Mouse (Mus musculus) erythroblast, adult 5-6 weeks (primary cell): ENCODE results near the gene Kpna2. TPM values are rescaled to one million over a fixed set of nuclear protein-coding genes. Genes with fewer than 3 reads are reported as not detected.
"Not testable (repeated sequence)": the region's sequence is repeated elsewhere in the genome, so short reads cannot be mapped to it uniquely, and the experiment has no call there.

ENCODE experiments used
- ATAC-seq: replicated peaks from 2 replicates; pipeline ENCODE4 v1.8.0; 2016; ENCODE audit warnings: moderate number of reproducible peaks, mild to moderate bottlenecking, moderate TSS enrichment, inconsistent platforms; ENCODE audit not compliant: poor library complexity, low FRiP score, severe bottlenecking
- total RNA-seq, 2 experiments: library from RNA; stranded (forward) in 1 of 2; stranded (reverse) in 1 of 2; fragments of 150-400 nt in 1 of 2; fragments of 200-764, 138-1000 nt in 1 of 2; gene quantifications; 2 replicates each; pipeline versions ENCODE4 v1.2.3 to v1.2.4; 2015 to 2017; ENCODE audit warnings: low replicate concordance in 2 of 2

Kpna2 gene
- total RNA-seq, 2 experiments from 2014 or later: 88.5 to 127 TPM

GRCm38 (mm10) chr11:106994246-106995085 lies 4.9 kb downstream of the Kpna2 start:
- ATAC-seq: peak; percentile 36; the same call in 1 of the 2 replicates

DNA sequence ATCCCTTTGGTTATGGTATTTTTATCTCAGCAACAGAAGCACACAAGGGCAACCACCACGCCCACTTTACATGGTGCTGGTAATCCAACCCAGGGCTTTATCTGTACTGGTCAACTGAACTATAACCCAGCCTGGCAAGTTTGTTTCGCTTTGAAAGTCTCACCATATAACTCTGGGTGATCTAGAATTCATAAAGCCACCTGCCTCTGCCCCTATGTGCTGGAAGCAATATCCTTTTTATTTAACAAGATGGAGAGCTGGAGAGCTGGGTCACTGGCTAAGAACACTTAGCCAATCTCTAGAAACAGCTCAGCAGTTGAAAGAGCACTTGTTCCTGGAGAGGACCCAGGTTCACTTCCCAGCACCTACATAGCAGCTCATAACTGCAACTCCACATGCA lies 12.0 kb downstream of the Kpna2 start:
- ATAC-seq: no peak

- not testable (repeated sequence) for ATAC-seq
Observed at GRCm38 (mm10) chr11:106985979-106986604, 13.2 kb downstream of the Kpna2 start.

DNA sequence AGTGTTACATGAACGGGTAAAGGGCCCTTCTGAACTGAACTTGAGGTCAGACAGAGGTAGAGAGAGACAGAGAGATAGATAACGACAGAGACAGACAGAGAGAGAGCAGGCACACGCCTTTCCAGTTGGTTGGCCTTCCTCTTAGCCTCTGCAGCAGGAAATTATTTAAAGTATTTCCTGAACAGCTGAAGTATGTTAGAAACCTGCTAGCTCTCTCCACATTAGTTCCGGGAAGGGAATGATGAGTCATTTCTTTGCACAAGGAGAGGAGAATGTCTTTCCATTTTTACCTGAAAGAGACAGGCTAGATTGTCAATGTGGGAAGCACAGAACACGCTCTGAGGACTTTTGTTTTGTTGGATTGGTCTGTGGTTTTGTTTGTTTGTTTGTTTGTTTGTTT lies 17.0 kb downstream of the Kpna2 start:
- no peak for ATAC-seq

- ATAC-seq: no peak
Observed at GRCm38 (mm10) chr11:106981787-106982186, 17.6 kb downstream of the Kpna2 start.

GRCm38 (mm10) chr11:106980455-106980854 lies 18.9 kb downstream of the Kpna2 start:
- no peak for ATAC-seq

DNA sequence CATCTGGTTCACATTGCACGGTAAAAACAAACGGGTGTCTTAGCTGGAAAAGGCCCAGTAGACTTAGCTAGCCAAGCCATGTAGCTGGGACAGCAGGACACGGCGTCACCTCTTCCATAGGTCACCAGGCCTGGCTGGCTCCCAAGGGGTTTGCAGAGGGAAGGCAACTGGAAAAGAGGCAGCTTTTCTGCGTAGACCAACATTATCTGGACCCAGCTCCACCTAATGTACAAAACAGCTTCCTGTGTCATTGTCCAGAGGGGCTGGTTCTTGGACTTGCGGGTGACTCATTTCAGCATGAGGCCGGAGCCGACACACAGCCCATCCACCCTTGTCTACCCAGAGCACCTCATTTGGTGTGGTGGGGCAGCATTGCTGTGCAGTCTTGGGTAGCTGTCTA lies 23.1 kb downstream of the Kpna2 start:
- ATAC-seq: no peak

GRCm38 (mm10) chr11:106975419-106976177 lies 23.7 kb downstream of the Kpna2 start:
- no peak for ATAC-seq

- no peak for ATAC-seq
Observed at GRCm38 (mm10) chr11:106974440-106974839, 24.9 kb downstream of the Kpna2 start.

DNA sequence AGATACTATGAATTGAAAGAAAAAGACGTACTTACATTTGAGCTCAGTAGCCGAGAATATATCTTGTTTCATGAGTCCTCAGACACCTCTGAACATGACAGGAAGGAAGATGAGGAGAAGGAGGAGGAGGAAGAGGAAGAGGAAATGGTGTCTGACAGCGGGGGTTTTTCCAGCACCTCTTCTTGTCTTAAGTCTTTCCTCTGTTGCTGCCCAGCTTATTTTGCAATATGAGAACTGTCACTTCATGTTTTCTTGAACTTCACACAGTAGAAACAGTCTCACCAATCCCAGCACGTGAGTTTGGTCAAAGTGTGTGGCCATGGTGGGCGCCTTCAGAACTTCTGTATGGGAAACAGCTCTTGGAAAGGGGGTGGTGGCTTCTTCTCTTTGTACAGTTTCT lies 26.3 kb downstream of the Kpna2 start:
- no peak for ATAC-seq

DNA sequence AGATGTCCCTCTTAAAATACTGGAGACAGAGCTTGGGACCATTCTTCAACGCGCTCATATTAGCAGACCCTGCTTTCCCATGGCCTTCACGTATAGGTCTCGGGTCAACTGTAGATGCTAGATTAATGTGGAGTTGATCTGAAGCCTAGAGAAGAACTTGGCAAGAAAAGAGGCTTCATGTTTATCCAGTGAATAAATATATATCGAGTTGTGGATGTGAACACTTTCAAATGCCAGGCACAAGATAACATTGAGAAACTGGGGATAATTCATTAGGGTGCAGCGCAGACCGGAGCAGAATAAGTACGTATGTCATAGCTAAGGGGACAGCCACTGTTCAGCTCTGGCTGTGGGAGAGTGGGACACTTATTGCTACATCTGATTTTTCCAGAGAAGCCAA lies 29.5 kb downstream of the Kpna2 start:
- no peak for ATAC-seq

DNA sequence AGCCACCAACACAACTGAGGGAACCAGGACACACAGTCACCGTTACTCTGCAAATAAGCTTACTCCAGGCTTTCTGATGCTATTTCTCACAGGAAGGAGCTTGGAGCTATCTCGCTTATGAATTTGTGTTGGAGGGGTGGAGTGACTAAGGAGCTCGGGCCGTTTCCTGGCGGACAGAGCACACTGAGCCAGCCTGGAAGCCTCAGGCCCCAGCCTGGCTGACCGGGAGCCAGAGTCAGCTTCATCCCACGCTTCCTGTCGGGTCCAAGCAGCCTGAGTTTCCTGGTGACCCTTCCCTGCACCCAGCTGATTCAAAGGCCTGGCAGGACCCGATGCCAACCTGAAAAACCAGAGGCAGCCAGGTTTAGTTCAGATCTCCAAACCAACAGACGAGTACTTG lies 31.7 kb downstream of the Kpna2 start:
- no peak for ATAC-seq

- ATAC-seq: no peak
Observed at GRCm38 (mm10) chr11:106965881-106966280, 33.5 kb downstream of the Kpna2 start.

- no peak for ATAC-seq
Observed at GRCm38 (mm10) chr11:106962310-106962709, 37.0 kb downstream of the Kpna2 start.

DNA sequence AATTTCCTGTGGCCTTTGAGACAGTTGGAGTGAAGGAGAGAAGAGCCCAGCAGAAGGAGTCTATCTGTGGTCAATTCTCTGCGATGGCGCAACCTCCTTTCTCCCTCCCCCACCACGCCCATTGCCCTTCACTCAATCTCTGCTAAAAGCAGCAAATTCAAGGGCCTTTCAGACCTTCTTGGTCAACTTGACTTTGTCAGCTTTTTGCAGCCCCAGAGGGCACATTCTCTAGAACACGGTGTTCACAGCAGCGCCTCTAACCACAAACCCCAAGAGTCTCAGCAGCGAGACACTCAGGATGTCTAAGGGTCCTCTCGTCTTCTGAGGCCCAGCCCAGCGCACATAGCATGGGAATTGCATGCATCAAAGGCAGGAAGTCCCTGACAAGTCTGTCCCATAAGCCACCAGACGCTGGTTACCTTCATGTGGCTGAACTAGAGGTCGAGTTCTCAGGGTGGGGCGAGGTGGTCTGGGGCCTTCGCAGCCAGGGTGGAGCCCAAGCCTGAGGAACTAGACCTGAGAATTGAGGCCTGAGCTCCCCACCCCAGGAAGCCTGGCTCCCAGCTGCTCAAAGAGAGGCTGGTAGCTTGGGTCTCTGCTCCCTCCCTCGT lies 37.8 kb downstream of the Kpna2 start:
- ATAC-seq: no peak

DNA sequence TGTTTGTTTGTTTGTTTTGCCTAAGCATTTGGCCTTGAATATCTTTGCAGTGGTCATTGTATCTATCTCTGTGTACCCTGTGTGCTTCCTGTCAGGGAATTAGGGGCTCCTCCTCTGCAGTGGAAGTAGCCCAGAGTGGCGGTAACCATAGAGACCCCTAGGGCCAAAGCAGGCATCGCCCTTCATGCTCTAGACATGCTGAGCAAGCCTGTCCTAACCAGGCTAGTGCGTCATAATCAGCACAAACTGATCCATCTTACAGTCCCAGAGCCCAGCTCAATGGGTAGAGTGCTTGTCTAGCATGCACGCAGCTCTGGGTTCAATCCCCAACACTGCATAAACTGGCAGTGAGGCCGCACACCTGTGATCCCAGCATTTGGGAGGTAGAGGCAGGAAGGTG lies 40.2 kb downstream of the Kpna2 start:
- ATAC-seq: no peak

GRCm38 (mm10) chr11:106958407-106959071 lies 40.8 kb downstream of the Kpna2 start:
- ATAC-seq: no peak

DNA sequence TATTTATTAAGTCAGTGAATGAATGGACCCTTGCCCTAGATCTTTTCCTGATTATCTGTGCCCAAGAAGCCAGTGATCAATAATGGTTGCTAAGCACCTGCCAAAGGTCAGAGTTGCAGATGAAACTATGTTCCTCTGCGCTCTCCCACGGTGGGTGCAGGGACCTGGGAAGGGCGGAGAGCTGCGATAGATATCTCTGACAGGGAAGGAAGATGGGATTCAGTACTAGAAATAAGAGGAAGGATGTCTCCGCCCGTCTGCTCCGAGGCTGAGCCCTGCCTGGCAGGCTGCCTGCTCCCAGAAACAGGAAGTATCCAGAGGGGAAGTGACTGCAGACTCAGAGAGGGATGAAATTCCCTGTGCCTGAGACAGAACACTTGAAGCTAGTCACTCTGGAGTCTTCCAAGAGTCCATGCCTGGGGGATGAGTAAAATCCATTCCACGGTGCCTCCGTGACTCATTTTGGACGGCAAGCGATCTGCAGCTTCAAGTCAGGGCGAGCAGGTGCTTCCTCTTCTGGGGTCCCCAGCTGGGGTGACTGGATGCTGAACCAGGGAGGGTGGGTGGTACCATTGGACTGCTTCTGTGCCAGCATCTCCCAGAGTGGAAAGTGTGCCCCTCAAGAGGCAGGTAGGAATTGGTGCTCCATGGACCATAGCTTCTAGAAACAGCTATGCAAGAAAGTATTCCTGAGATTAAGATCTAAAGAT lies 41.9 kb downstream of the Kpna2 start:
- no peak for ATAC-seq

DNA sequence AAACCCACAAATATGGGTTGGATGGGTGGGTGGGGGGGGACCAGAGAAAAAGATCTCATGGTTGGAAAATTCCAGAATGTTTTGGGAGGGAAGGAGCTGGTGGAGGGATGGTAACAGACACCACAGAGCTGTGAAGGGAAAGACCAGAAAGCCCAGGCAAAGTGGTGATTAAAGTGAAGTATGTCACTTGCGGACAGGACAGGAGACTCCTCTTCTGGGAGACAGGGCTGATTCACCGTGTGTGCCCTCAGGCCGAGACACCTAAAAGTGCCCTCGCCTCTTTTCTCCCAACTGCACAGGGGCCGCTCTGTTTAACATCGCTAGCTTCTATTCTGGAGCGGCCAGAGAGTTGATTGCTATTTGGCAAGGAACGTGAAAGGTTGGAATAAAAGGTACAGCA lies 44.8 kb downstream of the Kpna2 start:
- no peak for ATAC-seq
